Mouse (Mus musculus) heart, adult 2 months (tissue): ENCODE data around the gene Zfp3.

Source experiments
- CTCF ChIP-seq: fragments of 200-600 bp; IDR thresholded peaks from 2 replicates; pipeline ENCODE4 v1.8.1; 2022; ENCODE audit warnings: antibody characterized with exemption, mild to moderate bottlenecking, moderate library complexity
- EP300 ChIP-seq: fragments of 200-500 bp; IDR thresholded peaks from 2 replicates; pipeline ENCODE4 v1.6.1; 2011; ENCODE audit warnings: low read depth, low read length, control low read depth; ENCODE audit not compliant: insufficient read depth
- POLR2A ChIP-seq: fragments of 200-500 bp; IDR thresholded peaks from 2 replicates; pipeline ENCODE4 v1.6.1; 2011; ENCODE audit warnings: mild to moderate bottlenecking, low read depth, low read length, control low read depth; ENCODE audit not compliant: insufficient read depth

- TF ChIP-seq CTCF, result no peak
- TF ChIP-seq POLR2A, result no peak
- no peak for TF ChIP-seq EP300
Observed at GRCm38 (mm10) chr11:70727385-70727784, 36.6 kb upstream of the Zfp3 start.
